Mouse (Mus musculus): ENCODE results near the gene Dnali1.

The Dnali1 gene

GRCm38 (mm10) chr4:125034341-125034740, 31.2 kb downstream of the Dnali1 start:
- DNase-seq (ENCODE audit: low spot score) = no peak

GRCm38 (mm10) chr4:125029891-125030614, 35.5 kb downstream of the Dnali1 start:
- peak; percentile 99 for DNase-seq (ENCODE audit: low spot score)

- DNase-seq (ENCODE audit: low spot score) = peak; percentile 57
Observed at GRCm38 (mm10) chr4:125020780-125021538, 44.5 kb downstream of the Dnali1 start.

GRCm38 (mm10) chr4:125017431-125017830, 48.1 kb downstream of the Dnali1 start:
- no peak for DNase-seq (ENCODE audit: low spot score)

- DNase-seq (ENCODE audit: low spot score) = no peak
Observed at GRCm38 (mm10) chr4:125015806-125016635, 49.5 kb downstream of the Dnali1 start, which contains the start of gene Gnl2. Gene Gnl2 (plus strand): TSS chr4:125016585.

- DNase-seq (ENCODE audit: low spot score) = no peak
Observed at GRCm38 (mm10) chr4:125008712-125009111, 56.8 kb downstream of the Dnali1 start.

GRCm38 (mm10) chr4:125008220-125008619, 57.3 kb downstream of the Dnali1 start:
- no peak for DNase-seq (ENCODE audit: low spot score)

- no peak for DNase-seq (ENCODE audit: low spot score)
Observed at GRCm38 (mm10) chr4:125007460-125007859, 58.0 kb downstream of the Dnali1 start.

All from embryo, embryonic 10.5 days (tissue).